Comparison of ENCODE assay signal across 24 mouse cellular contexts in the genomic region with DNA sequence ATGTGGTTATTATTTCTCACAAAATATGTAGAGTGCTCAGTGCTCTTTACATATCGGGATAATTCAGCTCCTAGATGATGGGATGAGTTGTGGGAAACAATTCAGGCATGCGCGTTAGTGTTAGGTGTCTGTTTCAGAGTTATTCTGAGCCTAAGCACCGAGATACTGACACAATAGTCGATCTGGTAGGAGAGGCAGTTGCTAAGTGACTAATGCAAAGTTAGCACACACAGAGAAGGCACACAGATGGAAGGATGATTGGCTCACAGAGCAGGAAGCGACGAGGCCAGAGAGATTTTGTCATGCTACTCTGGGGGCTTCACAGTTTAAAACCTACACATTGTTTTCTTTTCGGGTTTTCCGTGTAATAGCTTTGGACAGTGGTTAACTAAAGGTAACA. TPM values are rescaled to one million over a fixed set of nuclear protein-coding genes. Genes with fewer than 3 reads are reported as not detected.
DNase-seq lines count a peak whose midpoint lies in the region; ATAC-seq and TF ChIP-seq lines count a peak whose summit lies in the region.
"Had no signal": no experiment of that assay in that cellular context is flagged by ENCODE, and none has a peak within 500 bp of the region (broad histone marks: within the 10 kb centered on the region; RNA-seq: fewer than 3 reads in every experiment).

No protein-coding gene starts in this region.

- no peak for ATAC-seq in midbrain, embryonic 11.5 days (ENCODE audit: low FRiP score)
- ATAC-seq in intestine, embryonic 15.5 days, result no peak
- ATAC-seq: hindbrain, postnatal 0 days; lung, postnatal 0 days; midbrain, embryonic 15.5 days; Patski had no signal

- intact Hi-C loops in left cerebral cortex, adult 2 months (cut with DNase I), result no loop called here
- intact Hi-C loops in left cerebral cortex, postnatal 4 days (cut with DNase I), result no loop called here

- no peak overlapping the region for H3K4me3 ChIP-seq in left cerebral cortex, adult 2 months
- no peak overlapping the region for H3K4me3 ChIP-seq in midbrain, embryonic 11.5 days (ENCODE audit: low read depth, low read length)
- H3K4me3 ChIP-seq in intestine, embryonic 15.5 days (replicated peaks), result no peak overlapping the region
- H3K4me3 ChIP-seq: gastrocnemius, adult 2 months; heart, embryonic 13.5 days; limb, embryonic 13.5 days; liver, embryonic 15.5 days; midbrain, embryonic 15.5 days had no signal

- peak; percentile 12 to 13 for DNase-seq in left cerebral cortex, adult 2 months (ENCODE audit: extremely low spot score in 1 of 2, low spot score in 2 of 2)
- no peak for DNase-seq in left cerebral cortex, postnatal 4 days
- DNase-seq in layer of hippocampus, adult 18-20 months (ENCODE audit: low spot score in 2 of 2), result peak; percentile 50 to 83
- DNase-seq in layer of hippocampus, postnatal 36 days, result peak; percentile 12 to 35
- no peak for DNase-seq in thymus, postnatal 25 days
- DNase-seq in midbrain, embryonic 11.5 days (ENCODE audit: low spot score, missing footprints), result no peak
- DNase-seq: B cell, adult 2 months; cerebellum, postnatal 14 days; gastrocnemius, adult 2 months; heart, postnatal 4 days; kidney, adult 9 months; kidney, postnatal 4 days; thymus, postnatal 4 days had no signal

- no peak overlapping the region for H3K4me2 ChIP-seq in midbrain, embryonic 11.5 days
- no peak overlapping the region for H3K4me2 ChIP-seq in intestine, embryonic 15.5 days (replicated peaks)
- H3K4me2 ChIP-seq: heart, embryonic 13.5 days; limb, embryonic 13.5 days; liver, embryonic 15.5 days; midbrain, embryonic 15.5 days had no signal

- H3K9ac ChIP-seq in midbrain, embryonic 11.5 days (ENCODE audit: low read length), result no peak overlapping the region
- H3K9ac ChIP-seq in intestine, embryonic 15.5 days, result no peak overlapping the region
- H3K9ac ChIP-seq: heart, embryonic 13.5 days; limb, embryonic 13.5 days; liver, embryonic 15.5 days; midbrain, embryonic 15.5 days had no signal

- WGBS in midbrain, embryonic 11.5 days, result 66% methylated on average over 9 of the region's 9 CpGs
- 69% methylated on average over 9 of the region's 9 CpGs for WGBS in intestine, embryonic 15.5 days

- no peaks in the 10 kb centered on the region for H3K36me3 ChIP-seq in midbrain, embryonic 11.5 days (ENCODE audit: control insufficient read depth, insufficient read depth, low read length)
- no peaks in the 10 kb centered on the region for H3K36me3 ChIP-seq in intestine, embryonic 15.5 days
- H3K36me3 ChIP-seq: heart, embryonic 13.5 days; limb, embryonic 13.5 days; liver, embryonic 15.5 days; midbrain, embryonic 15.5 days had no signal

- no peak overlapping the region for H3K27ac ChIP-seq in left cerebral cortex, adult 2 months
- H3K27ac ChIP-seq in midbrain, embryonic 11.5 days (ENCODE audit: low read depth, low read length), result no peak overlapping the region
- H3K27ac ChIP-seq in intestine, embryonic 15.5 days, result no peak overlapping the region
- H3K27ac ChIP-seq: gastrocnemius, adult 2 months; heart, embryonic 13.5 days; hindbrain, postnatal 0 days; limb, embryonic 13.5 days; liver, embryonic 15.5 days; midbrain, embryonic 15.5 days had no signal

- H3K9me3 ChIP-seq in midbrain, embryonic 11.5 days (ENCODE audit: control insufficient read depth, low read length), result no peaks in the 10 kb centered on the region
- no peaks in the 10 kb centered on the region for H3K9me3 ChIP-seq in intestine, embryonic 15.5 days
- H3K9me3 ChIP-seq: heart, embryonic 13.5 days; limb, embryonic 13.5 days; liver, embryonic 15.5 days; midbrain, embryonic 15.5 days had no signal

- no peak for TF ChIP-seq CTCF in left cerebral cortex, adult 2 months (IDR thresholded peaks at IDR 0.05)

- H3K27me3 ChIP-seq in midbrain, embryonic 11.5 days (ENCODE audit: control insufficient read depth, insufficient read depth, low read length), result no peaks in the 10 kb centered on the region
- H3K27me3 ChIP-seq in intestine, embryonic 15.5 days (replicated peaks), result no peaks in the 10 kb centered on the region
- H3K27me3 ChIP-seq: heart, embryonic 13.5 days; limb, embryonic 13.5 days; liver, embryonic 15.5 days; midbrain, embryonic 15.5 days had no signal

- no peaks in the 10 kb centered on the region for H3K4me1 ChIP-seq in midbrain, embryonic 11.5 days (ENCODE audit: control insufficient read depth, insufficient read depth, low read length)
- no peaks in the 10 kb centered on the region for H3K4me1 ChIP-seq in intestine, embryonic 15.5 days (replicated peaks)
- H3K4me1 ChIP-seq: heart, embryonic 13.5 days; limb, embryonic 13.5 days; liver, embryonic 15.5 days; midbrain, embryonic 15.5 days had no signal

RNA-seq across cellular contexts. Expression of gene Gje1, which starts 7.7 kb away (rescaled TPM):
- total RNA-seq in left cerebral cortex, adult 2 months (2021), result not detected
- total RNA-seq in left cerebral cortex, postnatal 4 days (2021), result not detected
- total RNA-seq in layer of hippocampus, adult 18-20 months (2021), result not detected
- total RNA-seq in layer of hippocampus, postnatal 36 days (2021), result not detected
- polyA plus RNA-seq in midbrain, embryonic 11.5 days (2014; fragmentation: Nextera tagmentation; extraction: Ambion mirVana), result 0.14 TPM in 1 of 2 replicates, not detected in the other
- not detected in 2 replicates for polyA plus RNA-seq in intestine, embryonic 15.5 days (2015; fragmentation: Nextera tagmentation; extraction: Ambion mirVana)
- total RNA-seq: gastrocnemius, adult 2 months; granulocyte monocyte progenitor cell, adult 5-6 weeks; heart, postnatal 4 days; hindbrain, postnatal 0 days; megakaryocyte, adult 5-6 weeks had no signal
- polyA plus RNA-seq: forebrain, embryonic 11.5 days; heart, embryonic 13.5 days; hindbrain, postnatal 0 days; liver, embryonic 15.5 days; lung, postnatal 0 days; midbrain, embryonic 15.5 days had no signal

RNA-seq across cellular contexts. Expression of gene Nmbr, which starts 20.3 kb away (rescaled TPM):
- 1 to 10 TPM; 4.0 to 5.2 TPM for total RNA-seq in left cerebral cortex, adult 2 months (2021)
- 1 to 10 TPM; 4.8 to 5.9 TPM for total RNA-seq in left cerebral cortex, postnatal 4 days (2021)
- total RNA-seq in layer of hippocampus, adult 18-20 months (2021), result 1 to 10 TPM; 3.7 to 5.8 TPM
- total RNA-seq in layer of hippocampus, postnatal 36 days (2021), result 1 to 10 TPM; 2.9 to 4.2 TPM
- polyA plus RNA-seq in midbrain, embryonic 11.5 days (2014; fragmentation: Nextera tagmentation; extraction: Ambion mirVana), result 0.41 and 0.49 TPM in 2 replicates
- polyA plus RNA-seq in intestine, embryonic 15.5 days (2015; fragmentation: Nextera tagmentation; extraction: Ambion mirVana), result 0.24 and 0.26 TPM in 2 replicates
- total RNA-seq: granulocyte monocyte progenitor cell, adult 5-6 weeks had no signal
- polyA plus RNA-seq: forebrain, embryonic 11.5 days; liver, embryonic 15.5 days; lung, postnatal 0 days had no signal

RNA-seq across cellular contexts. Expression of gene Vta1, which starts 20.3 kb away (rescaled TPM):
- 10 to 100 TPM; 61.1 to 65.7 TPM for total RNA-seq in left cerebral cortex, adult 2 months (2021)
- 10 to 100 TPM; 87.0 to 98.2 TPM for total RNA-seq in left cerebral cortex, postnatal 4 days (2021)
- 10 to 100 TPM; 68.3 to 70.9 TPM for total RNA-seq in layer of hippocampus, adult 18-20 months (2021)
- 10 to 100 TPM; 66.0 to 74.5 TPM for total RNA-seq in layer of hippocampus, postnatal 36 days (2021)
- 227 and 249 TPM in 2 replicates for polyA plus RNA-seq in midbrain, embryonic 11.5 days (2014; fragmentation: Nextera tagmentation; extraction: Ambion mirVana)
- 85.2 and 97.2 TPM in 2 replicates for polyA plus RNA-seq in intestine, embryonic 15.5 days (2015; fragmentation: Nextera tagmentation; extraction: Ambion mirVana)

Comparison
In these comparisons a context has a peak if more than half of its experiments do, and no peak if none do; other contexts are left out.
1. DNase-seq: peak in left cerebral cortex, adult 2 months (2 of 2), layer of hippocampus, adult 18-20 months (2 of 2) and layer of hippocampus, postnatal 36 days (2 of 2); none in left cerebral cortex, postnatal 4 days (single experiment), thymus, postnatal 25 days (single experiment) and midbrain, embryonic 11.5 days (single experiment).